Mouse (Mus musculus) ES-Bruce4 (cell line): ENCODE results near the gene Pigk.
"Not testable (repeated sequence)": the region's sequence is repeated elsewhere in the genome, so short reads cannot be mapped to it uniquely, and the experiment has no call there.

ENCODE experiments used
- EP300 ChIP-seq: IDR thresholded peaks from 2 replicates; pipeline ENCODE4 v1.6.1; 2011; ENCODE audit warnings: low read depth, low read length; ENCODE audit not compliant: insufficient read depth
- POLR2A ChIP-seq: IDR thresholded peaks from one replicate; pipeline ENCODE4 v1.8.1; 2011; ENCODE audit warnings: low read length; ENCODE audit not compliant: insufficient read depth

DNA sequence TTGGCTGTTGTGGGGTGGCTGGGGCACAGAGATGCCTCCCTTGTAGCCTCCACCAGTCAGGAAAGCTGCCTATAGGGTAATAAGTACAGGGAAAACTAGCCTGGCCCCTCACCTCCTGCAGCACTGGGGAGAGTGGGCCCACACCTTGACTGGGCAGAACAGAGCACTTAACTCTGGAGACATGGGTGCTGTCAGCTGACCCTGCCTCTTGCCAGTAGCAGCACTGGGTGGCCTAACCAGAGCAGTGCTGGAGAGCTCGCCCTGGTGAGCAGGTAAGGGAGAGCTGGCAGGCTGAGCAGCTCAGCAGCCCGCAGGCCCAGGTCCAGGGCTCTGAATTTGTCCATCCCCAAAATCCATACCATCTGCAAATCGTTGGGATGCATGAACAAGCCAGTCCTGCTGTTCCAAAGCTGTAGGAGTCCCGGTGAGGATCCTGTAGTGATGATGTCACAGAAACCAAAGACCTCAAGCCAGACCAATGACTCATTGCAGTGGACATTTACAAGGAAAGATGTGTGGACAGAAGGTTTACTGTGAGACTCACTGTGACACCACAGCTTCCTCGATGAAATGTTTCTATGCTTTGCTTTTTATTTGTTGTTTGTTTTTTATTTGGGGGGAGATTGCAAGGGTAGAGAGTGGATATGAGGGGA is 74.5 kb downstream of the Pigk start:
- TF ChIP-seq POLR2A, EP300: not testable (repeated sequence)
